Mouse (Mus musculus) stomach, postnatal 0 days (tissue): ENCODE results near the gene Chil1.

Experiments used
- CTCF ChIP-seq: IDR thresholded peaks from 2 replicates; pipeline ENCODE4 v1.5.1; 2016; ENCODE audit warnings: antibody characterized with exemption, low read depth, mild to moderate bottlenecking, moderate library complexity
- EP300 ChIP-seq: optimal IDR thresholded peaks from 2 replicates; pipeline ENCODE3; 2016; ENCODE audit warnings: antibody characterized with exemption

DNA sequence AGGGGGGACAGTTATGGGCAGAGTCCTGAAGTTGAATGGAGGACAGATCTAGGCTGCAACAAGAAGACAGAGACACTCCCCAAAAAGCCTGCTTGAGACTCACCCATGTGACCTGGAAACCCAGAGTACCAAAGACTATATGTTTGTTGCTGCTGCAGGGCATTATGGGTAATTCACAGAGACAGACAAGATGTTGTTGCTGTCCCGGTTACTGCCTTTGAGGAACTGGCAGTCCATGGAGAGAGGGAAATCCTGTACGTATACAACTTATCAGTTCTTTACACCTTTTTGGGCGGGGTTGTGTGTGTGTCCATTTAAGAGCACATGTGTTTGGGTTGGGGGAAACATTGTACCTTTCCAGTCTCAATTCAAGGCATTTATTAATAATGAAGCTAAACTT lies 49.7 kb downstream of the Chil1 start:
- TF ChIP-seq CTCF (no peak), EP300 (no peak)
